Mouse (Mus musculus) G1E-ER4 (cell line): ENCODE results near the gene Nyap1. TPM values are rescaled to one million over a fixed set of nuclear protein-coding genes. Genes with fewer than 3 reads are reported as not detected.

Source experiments
- GATA1 ChIP-seq: IDR thresholded peaks from one replicate; pipeline ENCODE4 v1.8.0; 2012; ENCODE audit warnings: low read length, inconsistent platforms
- polyA plus RNA-seq: library from polyadenylated mRNA; stranded (reverse); fragments of >175 nt; gene quantifications from 2 replicates; pipeline ENCODE4 v1.2.3, GENCODE M21; 2012

Gene Nyap1
- polyA plus RNA-seq, 1 experiment = 1.4 TPM

- no peak for TF ChIP-seq GATA1
Observed at GRCm38 (mm10) chr5:137691881-137692280, 49.5 kb downstream of the Nyap1 start.

GRCm38 (mm10) chr5:137690531-137690930 lies 50.9 kb downstream of the Nyap1 start:
- TF ChIP-seq GATA1 = no peak

GRCm38 (mm10) chr5:137689974-137690373 lies 51.4 kb downstream of the Nyap1 start:
- no peak for TF ChIP-seq GATA1

- peak; percentile 62 for TF ChIP-seq GATA1
Observed at GRCm38 (mm10) chr5:137686127-137686790, 55.1 kb downstream of the Nyap1 start.

- TF ChIP-seq GATA1 = no peak
Observed at GRCm38 (mm10) chr5:137685653-137686052, 55.8 kb downstream of the Nyap1 start.

GRCm38 (mm10) chr5:137684294-137685123 lies 56.9 kb downstream of the Nyap1 start, which contains the start of gene Agfg2:
TSS of gene Agfg2 (minus strand) at chr5:137684726.
- TF ChIP-seq GATA1 = no peak

- no peak for TF ChIP-seq GATA1
Observed at GRCm38 (mm10) chr5:137683388-137684293, 57.8 kb downstream of the Nyap1 start.

DNA sequence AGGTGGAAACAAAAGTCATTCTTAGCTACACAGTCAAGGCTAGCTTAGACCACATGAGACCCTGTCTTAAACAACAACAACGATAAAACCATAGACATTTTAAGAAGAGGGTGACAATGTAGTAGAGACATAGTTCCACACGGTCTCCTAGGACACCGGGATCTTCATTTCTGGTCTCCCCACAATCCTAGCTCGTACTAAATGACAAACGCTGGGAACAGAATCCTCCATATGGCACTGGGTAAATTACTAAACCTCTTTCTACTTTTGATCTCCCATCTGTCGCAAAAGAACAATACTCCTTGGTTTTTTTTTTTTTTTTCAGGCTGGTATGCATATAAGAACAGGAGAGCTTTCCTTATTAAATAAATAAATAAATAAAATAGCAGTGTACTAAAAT lies 58.9 kb downstream of the Nyap1 start:
- TF ChIP-seq GATA1 = no peak

Other genes starting within 250 kb of the Nyap1 start
- gene Pop7, start 239.1 kb downstream of the Nyap1 start, polyA plus RNA-seq = 63.3 and 81.3 TPM in 2 replicates
- gene Gigyf1, start 223.1 kb downstream of the Nyap1 start, polyA plus RNA-seq = 40.9 and 54.1 TPM in 2 replicates
- gene Epo, start 208.4 kb downstream of the Nyap1 start, polyA plus RNA-seq = not detected in 2 replicates
- 425 and 439 TPM in 2 replicates for gene Gnb2, start 208.1 kb downstream of the Nyap1 start, polyA plus RNA-seq
- not detected in 2 replicates for gene Actl6b, start 188.1 kb downstream of the Nyap1 start, polyA plus RNA-seq
- 80.4 and 98.8 TPM in 2 replicates for gene Tfr2, start 171.8 kb downstream of the Nyap1 start, polyA plus RNA-seq
- gene Mospd3, start 140.5 kb downstream of the Nyap1 start, polyA plus RNA-seq = 308 and 395 TPM in 2 replicates
- 0.11 and 0.23 TPM in 2 replicates for gene Pcolce, start 127.8 kb downstream of the Nyap1 start, polyA plus RNA-seq
- 0.05 TPM in 1 of 2 replicates, not detected in the other for gene Fbxo24, start 112.6 kb downstream of the Nyap1 start, polyA plus RNA-seq
- 176 and 198 TPM in 2 replicates for gene Lrch4, start 112.5 kb downstream of the Nyap1 start, polyA plus RNA-seq
- 8.9 and 10.7 TPM in 2 replicates for gene Gm20605, start 112.4 kb downstream of the Nyap1 start, polyA plus RNA-seq
- 28.9 and 39.0 TPM in 2 replicates for gene Sap25, start 100.3 kb downstream of the Nyap1 start, polyA plus RNA-seq
- 0.04 TPM in 2 replicates for gene Irs3, start 95.9 kb downstream of the Nyap1 start, polyA plus RNA-seq
- gene Agfg2, start 56.9 kb downstream of the Nyap1 start, polyA plus RNA-seq = 108 and 112 TPM in 2 replicates
- gene Tsc22d4, start 4.1 kb upstream of the Nyap1 start, polyA plus RNA-seq = 440 and 451 TPM in 2 replicates
- 111 and 138 TPM in 2 replicates for gene Ppp1r35, start 37.2 kb upstream of the Nyap1 start, polyA plus RNA-seq
- gene Mepce, start 46.0 kb upstream of the Nyap1 start, polyA plus RNA-seq = 154 and 190 TPM in 2 replicates
- 0.21 and 0.46 TPM in 2 replicates for gene Zcwpw1, start 46.2 kb upstream of the Nyap1 start, polyA plus RNA-seq
- not detected in 2 replicates for gene Pilra, start 94.7 kb upstream of the Nyap1 start, polyA plus RNA-seq
- not detected in 2 replicates for gene Pilrb1, start 116.5 kb upstream of the Nyap1 start, polyA plus RNA-seq
- 0.26 TPM in 1 of 2 replicates, not detected in the other for gene Pilrb2, start 130.2 kb upstream of the Nyap1 start, polyA plus RNA-seq
- gene Cyp3a13, start 180.0 kb upstream of the Nyap1 start, polyA plus RNA-seq = not detected in 2 replicates
- gene Gjc3, start 221.5 kb upstream of the Nyap1 start, polyA plus RNA-seq = not detected in 2 replicates
- not detected in 2 replicates for gene Azgp1, start 239.9 kb upstream of the Nyap1 start, polyA plus RNA-seq